Mouse (Mus musculus) lung, postnatal 0 days (tissue): ENCODE results near the gene Mn1. TPM values are rescaled to one million over a fixed set of nuclear protein-coding genes. Genes with fewer than 3 reads are reported as not detected.
A peak's percentile ranks its signal among the peaks of the same experiment; 100 is the strongest.

ENCODE experiments used
- ATAC-seq: fragments of 200-750 bp; cut with Nextera tagmentation; 2 replicates; pipeline ENCODE4 v1.8.0; 2017; ENCODE audit warnings: moderate library complexity
- DNase-seq: peaks from one replicate; pipeline ENCODE4 v3.0.0-alpha.2; 2016; ENCODE audit warnings: low spot score
- H3K27ac ChIP-seq: fragments of 300-500 bp; sonication (generic); 2 replicates; pipeline ENCODE4 v1.5.1; 2014; ENCODE audit warnings: antibody characterized with exemption, mild to moderate bottlenecking, low read length, mixed read lengths
- H3K27me3 ChIP-seq: fragments of 300-500 bp; sonication (generic); replicated peaks from 2 replicates; pipeline ENCODE4 v1.6.1; 2014; ENCODE audit warnings: low read length, mixed read lengths; ENCODE audit not compliant: insufficient read depth
- H3K36me3 ChIP-seq: fragments of 300-500 bp; sonication (generic); 2 replicates; pipeline ENCODE4 v1.6.1; 2014; ENCODE audit warnings: low read length, mixed read lengths; ENCODE audit not compliant: insufficient read depth
- H3K4me1 ChIP-seq: fragments of 300-500 bp; sonication (generic); 2 replicates; pipeline ENCODE4 v1.6.1; 2014; ENCODE audit warnings: antibody characterized with exemption, low read depth, low read length, mixed read lengths; ENCODE audit not compliant: insufficient read depth
- H3K4me2 ChIP-seq: fragments of 300-500 bp; sonication (generic); replicated peaks from 2 replicates; pipeline ENCODE4 v1.6.1; 2014; ENCODE audit warnings: low read depth, mild to moderate bottlenecking, low read length, moderate library complexity, mixed read lengths
- H3K4me3 ChIP-seq: fragments of 300-500 bp; sonication (generic); 2 replicates; pipeline ENCODE4 v1.5.1; 2014; ENCODE audit warnings: low read depth, low read length
- H3K9ac ChIP-seq: fragments of 300-500 bp; sonication (generic); replicated peaks from 2 replicates; pipeline ENCODE4 v1.6.1; 2014; ENCODE audit warnings: low read depth, mild to moderate bottlenecking
- H3K9me3 ChIP-seq: fragments of 300-500 bp; sonication (generic); 2 replicates; pipeline ENCODE4 v1.6.1; 2016; ENCODE audit warnings: low read length, mixed read lengths
- CTCF ChIP-seq: IDR thresholded peaks from 2 replicates; pipeline ENCODE4 v1.5.1; 2016; ENCODE audit warnings: antibody characterized with exemption, mild to moderate bottlenecking
- EP300 ChIP-seq: IDR thresholded peaks from 2 replicates; pipeline ENCODE4 v1.6.1; 2016; ENCODE audit warnings: antibody characterized with exemption, mild to moderate bottlenecking, control low read depth
- WGBS: fragments of 180-500 bp; shearing (Covaris S2); extraction: QIAGEN DNeasy Blood & Tissue Kit; methylation state at CpG from one replicate; pipeline ENCODE4 v1.1.7; 2014; 5-methylcytosine and 5-hydroxymethylcytosine counted together
- polyA plus RNA-seq: library from polyadenylated mRNA; unstranded; fragments of >200 nt; fragmentation: Nextera tagmentation; extraction: Ambion mirVana; gene quantifications from 2 replicates; pipeline ENCODE4 v1.2.1, GENCODE M21; 2015

The Mn1 gene
- polyA plus RNA-seq, 1 experiment from 2014 or later, result 6.0 TPM

DNA sequence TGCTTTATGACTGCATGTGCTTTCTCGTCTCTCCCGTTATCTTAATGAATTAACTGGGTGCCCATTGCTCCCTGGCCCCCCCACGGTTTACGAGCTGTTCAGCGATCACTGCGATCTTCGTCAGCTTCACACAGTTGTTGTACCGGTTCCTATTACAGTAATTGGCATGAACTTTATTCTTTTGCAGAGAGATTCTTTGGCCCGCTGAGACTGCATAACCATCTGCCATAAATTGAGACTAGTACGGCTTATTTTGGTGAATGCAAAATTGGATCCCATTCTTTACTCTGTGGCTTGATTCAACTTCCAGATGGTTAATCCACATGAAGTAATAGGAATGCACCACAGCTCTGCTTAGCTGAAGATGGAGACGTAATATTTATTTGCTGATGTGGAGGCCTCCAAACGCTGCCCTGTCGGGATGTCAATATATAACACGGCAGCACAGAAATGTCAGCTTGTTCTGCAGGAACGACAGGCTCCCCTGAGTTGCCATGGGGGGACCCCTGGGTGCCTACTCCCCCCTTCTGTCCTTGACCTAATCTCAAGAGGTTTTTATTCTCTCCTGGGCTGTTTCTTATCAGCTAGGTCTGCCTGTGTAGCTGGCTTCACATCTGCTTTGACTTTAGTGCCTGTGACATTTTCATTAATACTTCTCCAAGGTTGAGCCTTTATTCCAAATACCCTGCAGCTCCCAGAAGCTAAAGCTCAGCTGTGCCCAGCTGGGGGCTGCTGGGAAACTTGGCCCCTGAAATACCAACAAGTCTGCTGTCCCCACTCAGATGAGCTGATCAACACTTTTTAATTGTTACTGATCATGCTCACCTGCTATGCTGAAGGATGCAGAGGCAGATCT is 22.7 kb upstream of the Mn1 start:
- Histone ChIP-seq H3K4me2 (peak overlapping the region; percentile 1; the same call in 1 of the 2 replicates), H3K27me3 (no peaks in the 10 kb centered on the region), H3K9ac (no peak overlapping the region), H3K36me3 (no peaks in the 10 kb centered on the region), H3K4me1 (peaks cover 8% of the 10 kb centered on the region), H3K4me3 (no peak overlapping the region), H3K27ac (no peak overlapping the region), H3K9me3 (no peaks in the 10 kb centered on the region)
- TF ChIP-seq EP300, result no peak
- TF ChIP-seq CTCF, result no peak
- no peak for ATAC-seq
- WGBS, result 14% methylated on average over 15 of the region's 15 CpGs
- DNase-seq, result no peak

DNA sequence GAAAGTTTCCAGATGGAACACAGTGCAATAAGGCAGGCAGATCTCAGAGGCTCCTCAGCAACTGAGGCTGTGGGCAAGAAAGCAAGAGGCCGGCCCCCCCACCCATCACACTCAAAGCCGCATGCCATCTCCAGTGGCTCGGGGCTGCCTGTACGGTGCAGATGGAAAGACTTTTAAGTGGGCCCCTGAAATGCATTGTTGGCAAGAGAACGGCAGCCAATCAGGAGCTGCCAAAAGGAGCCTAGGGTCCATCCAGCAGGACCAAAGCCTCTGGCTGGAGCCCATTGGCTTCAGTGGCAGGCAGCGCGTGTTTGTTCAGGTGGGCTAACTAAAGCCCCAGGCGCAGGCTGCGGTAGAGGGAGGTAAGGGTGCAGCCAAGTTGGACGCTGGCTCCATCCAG is 21.4 kb upstream of the Mn1 start:
- Histone ChIP-seq H3K9ac (no peak overlapping the region), H3K4me3 (no peak overlapping the region), H3K36me3 (no peaks in the 10 kb centered on the region), H3K4me2 (no peak overlapping the region), H3K9me3 (no peaks in the 10 kb centered on the region), H3K4me1 (peaks cover 8% of the 10 kb centered on the region), H3K27ac (no peak overlapping the region), H3K27me3 (no peaks in the 10 kb centered on the region)
- 37% methylated on average over 8 of the region's 10 CpGs for WGBS
- ATAC-seq, result no peak
- no peak for DNase-seq
- TF ChIP-seq EP300, result no peak
- TF ChIP-seq CTCF, result no peak

- Histone ChIP-seq H3K9me3 (no peaks in the 10 kb centered on the region), H3K4me1 (peaks cover 8% of the 10 kb centered on the region), H3K27ac (no peak overlapping the region), H3K9ac (no peak overlapping the region), H3K36me3 (no peaks in the 10 kb centered on the region), H3K4me2 (no peak overlapping the region), H3K4me3 (no peak overlapping the region), H3K27me3 (no peaks in the 10 kb centered on the region)
- WGBS, result 64% methylated on average over 4 of the region's 4 CpGs
- TF ChIP-seq CTCF (peak; percentile 43; the same call in 1 of the 2 replicates), EP300 (no peak)
- ATAC-seq (no peak), DNase-seq (no peak)
Measured at GRCm38 (mm10) chr5:111396199-111396598, 21.0 kb upstream of the Mn1 start.

GRCm38 (mm10) chr5:111398471-111398870 is 18.7 kb upstream of the Mn1 start:
- H3K9ac ChIP-seq, result no peak overlapping the region
- DNase-seq (no peak), ATAC-seq (no peak)
- no peaks in the 10 kb centered on the region for H3K9me3 ChIP-seq
- H3K4me3 ChIP-seq, result no peak overlapping the region
- TF ChIP-seq CTCF (no peak), EP300 (no peak)
- no peak overlapping the region for H3K4me2 ChIP-seq
- no peak overlapping the region for H3K27ac ChIP-seq
- H3K27me3 ChIP-seq, result no peaks in the 10 kb centered on the region
- no peaks in the 10 kb centered on the region for H3K36me3 ChIP-seq
- 53% methylated on average over 4 of the region's 4 CpGs for WGBS
- H3K4me1 ChIP-seq, result peaks cover 7% of the 10 kb centered on the region

- WGBS, result 70% methylated on average over 4 of the region's 4 CpGs
- H3K4me2 ChIP-seq, result no peak overlapping the region
- no peak for DNase-seq
- H3K9me3 ChIP-seq, result no peaks in the 10 kb centered on the region
- H3K27me3 ChIP-seq, result no peaks in the 10 kb centered on the region
- TF ChIP-seq EP300 (no peak), CTCF (no peak)
- H3K27ac ChIP-seq, result no peak overlapping the region
- no peak for ATAC-seq
- no peak overlapping the region for H3K9ac ChIP-seq
- H3K4me1 ChIP-seq, result no peaks in the 10 kb centered on the region
- no peaks in the 10 kb centered on the region for H3K36me3 ChIP-seq
- no peak overlapping the region for H3K4me3 ChIP-seq
Measured at GRCm38 (mm10) chr5:111399271-111399670, 17.9 kb upstream of the Mn1 start.

- no peak overlapping the region for H3K4me3 ChIP-seq
- 50% methylated on average over 19 of the region's 19 CpGs for WGBS
- ATAC-seq (peak; percentile 78), DNase-seq (peak; percentile 78)
- no peaks in the 10 kb centered on the region for H3K4me1 ChIP-seq
- H3K9me3 ChIP-seq, result no peaks in the 10 kb centered on the region
- no peak overlapping the region for H3K9ac ChIP-seq
- no peaks in the 10 kb centered on the region for H3K27me3 ChIP-seq
- no peak for TF ChIP-seq CTCF
- TF ChIP-seq EP300, result peak; percentile 64; the same call in 1 of the 2 replicates
- H3K27ac ChIP-seq, result no peak overlapping the region
- no peak overlapping the region for H3K4me2 ChIP-seq
- no peaks in the 10 kb centered on the region for H3K36me3 ChIP-seq
Measured at GRCm38 (mm10) chr5:111401879-111402650, 15.1 kb upstream of the Mn1 start.
